Mouse (Mus musculus): Measurements from ENCODE around the gene Tmem82.

Tmem82 gene

GRCm38 (mm10) chr4:141641353-141641771 lies 22.9 kb upstream of the Tmem82 start:
- DNase-seq = no peak

GRCm38 (mm10) chr4:141639474-141639873 lies 21.0 kb upstream of the Tmem82 start:
- DNase-seq = no peak

GRCm38 (mm10) chr4:141636693-141637092 lies 18.3 kb upstream of the Tmem82 start:
- no peak for DNase-seq

GRCm38 (mm10) chr4:141635991-141636390 lies 17.6 kb upstream of the Tmem82 start:
- no peak for DNase-seq

GRCm38 (mm10) chr4:141632111-141632873 lies 13.9 kb upstream of the Tmem82 start:
- DNase-seq = no peak

- DNase-seq = no peak
These were observed 12.8 kb upstream of the Tmem82 start for GRCm38 (mm10) chr4:141631250-141631649.

GRCm38 (mm10) chr4:141630021-141630420 lies 11.6 kb upstream of the Tmem82 start:
- no peak for DNase-seq

GRCm38 (mm10) chr4:141628661-141629060 lies 10.2 kb upstream of the Tmem82 start:
- no peak for DNase-seq

- no peak for DNase-seq
These were observed 9.1 kb upstream of the Tmem82 start for GRCm38 (mm10) chr4:141627502-141627901.

- DNase-seq = no peak
These were observed 7.5 kb upstream of the Tmem82 start for GRCm38 (mm10) chr4:141625774-141626550.

GRCm38 (mm10) chr4:141624983-141625773 lies 6.7 kb upstream of the Tmem82 start:
- no peak for DNase-seq

GRCm38 (mm10) chr4:141624134-141624533 lies 5.7 kb upstream of the Tmem82 start:
- no peak for DNase-seq

GRCm38 (mm10) chr4:141623666-141624065 lies 5.2 kb upstream of the Tmem82 start, which contains the start of gene Slc25a34:
Gene Slc25a34, minus strand, starts transcription at chr4:141623821.
- no peak for DNase-seq

GRCm38 (mm10) chr4:141623037-141623436 lies 4.6 kb upstream of the Tmem82 start:
- DNase-seq = no peak

GRCm38 (mm10) chr4:141622580-141622979 lies 4.1 kb upstream of the Tmem82 start:
- no peak for DNase-seq

GRCm38 (mm10) chr4:141622091-141622490 lies 3.7 kb upstream of the Tmem82 start:
- no peak for DNase-seq

- DNase-seq = no peak
These were observed 2.9 kb upstream of the Tmem82 start for GRCm38 (mm10) chr4:141621297-141621696.

GRCm38 (mm10) chr4:141619299-141619883 lies 958 bp upstream of the Tmem82 start:
- DNase-seq = no peak

- no peak for DNase-seq
These were observed 419 bp downstream of the Tmem82 start for GRCm38 (mm10) chr4:141617863-141618564.

- DNase-seq = peak; percentile 51
These were observed 1.1 kb downstream of the Tmem82 start for GRCm38 (mm10) chr4:141617299-141617698.

- no peak for DNase-seq
These were observed 1.6 kb downstream of the Tmem82 start for GRCm38 (mm10) chr4:141616811-141617210.

GRCm38 (mm10) chr4:141614946-141615345 lies 3.5 kb downstream of the Tmem82 start:
- DNase-seq = no peak
